Mouse (Mus musculus) heart, embryonic 11.5 days (tissue): ENCODE data around the gene Psmd2. TPM values are rescaled to one million over a fixed set of nuclear protein-coding genes. Genes with fewer than 3 reads are reported as not detected.

Experiments used
- ATAC-seq: fragments of 200-750 bp; cut with Nextera tagmentation; replicated peaks from 2 replicates; pipeline ENCODE4 v1.8.0; 2017; ENCODE audit warnings: moderate library complexity; ENCODE audit not compliant: insufficient number of reproducible peaks, low FRiP score, low TSS enrichment
- H3K27ac ChIP-seq: fragments of 300-500 bp; sonication (generic); 2 replicates; pipeline ENCODE4 v1.5.1; 2014; ENCODE audit warnings: mild to moderate bottlenecking, low read depth, low read length
- H3K27me3 ChIP-seq: fragments of 300-500 bp; sonication (generic); 2 replicates; pipeline ENCODE4 v1.6.1; 2014; ENCODE audit warnings: mild to moderate bottlenecking, low read length, mixed read lengths; ENCODE audit not compliant: control insufficient read depth, insufficient read depth
- H3K36me3 ChIP-seq: fragments of 300-500 bp; sonication (generic); 2 replicates; pipeline ENCODE4 v1.6.1; 2014; ENCODE audit warnings: mild to moderate bottlenecking, low read length, moderate library complexity, mixed read lengths; ENCODE audit not compliant: control insufficient read depth, insufficient read depth
- H3K4me1 ChIP-seq: fragments of 300-500 bp; sonication (generic); 2 replicates; pipeline ENCODE4 v1.6.1; 2014; ENCODE audit warnings: low read length; ENCODE audit not compliant: control insufficient read depth, insufficient read depth
- H3K4me2 ChIP-seq: fragments of 300-500 bp; sonication (generic); 2 replicates; pipeline ENCODE4 v1.6.1; 2014; ENCODE audit warnings: mild to moderate bottlenecking, moderate library complexity
- H3K4me3 ChIP-seq: fragments of 300-500 bp; sonication (generic); 2 replicates; pipeline ENCODE4 v1.5.1; 2014; ENCODE audit warnings: low read depth, low read length
- H3K9ac ChIP-seq: fragments of 300-500 bp; sonication (generic); 2 replicates; pipeline ENCODE4 v1.6.1; 2014; ENCODE audit warnings: mild to moderate bottlenecking, low read depth, low read length, moderate library complexity
- H3K9me3 ChIP-seq: fragments of 300-500 bp; sonication (generic); replicated peaks from 2 replicates; pipeline ENCODE4 v1.6.1; 2016; ENCODE audit warnings: low read length; ENCODE audit not compliant: control insufficient read depth
- WGBS: fragments of 180-500 bp; shearing (Covaris S2); extraction: QIAGEN DNeasy Blood & Tissue Kit; methylation state at CpG from one replicate; pipeline ENCODE4 v1.1.7; 2014; ENCODE audit not compliant: insufficient replicate concordance; 5-methylcytosine and 5-hydroxymethylcytosine counted together
- microRNA counts: library from miRNA; unstranded; fragments of <30 nt; microRNA quantifications from one replicate; lab custom pipeline; 2015
- microRNA-seq: library from miRNA; unstranded; fragments of <30 nt; microRNA quantifications from one replicate; pipeline ENCODE4, GENCODE M21; 2016; ENCODE audit warnings: borderline number of aligned reads
- polyA plus RNA-seq: library from polyadenylated mRNA; unstranded; fragments of >200 nt; fragmentation: Nextera tagmentation; extraction: Ambion mirVana; gene quantifications from 2 replicates; pipeline ENCODE4 v1.2.1, GENCODE M21; 2014

Psmd2 gene
- polyA plus RNA-seq, 1 experiment from 2014 or later: 275 TPM

DNA sequence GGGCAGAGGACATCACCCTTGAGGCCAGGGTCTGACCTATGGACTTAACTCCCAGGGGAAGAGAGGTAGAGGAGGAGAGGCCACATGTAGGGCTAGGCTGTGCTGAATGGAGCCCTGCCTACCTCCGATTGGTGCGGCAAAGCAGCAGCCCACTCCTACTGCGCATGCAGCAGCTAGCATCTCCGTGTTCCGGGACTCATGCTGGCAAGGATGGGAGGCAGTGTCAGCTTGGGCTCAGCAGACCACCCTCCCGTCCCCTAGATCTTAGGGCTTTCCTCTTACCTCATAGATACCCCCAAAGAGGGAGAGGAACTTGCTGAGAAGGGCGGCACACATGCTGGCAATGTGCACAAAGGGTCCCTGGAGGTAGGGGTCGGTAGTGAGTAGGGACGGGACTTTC is 60.7 kb downstream of the Psmd2 start:
- H3K4me3 ChIP-seq: no peak overlapping the region
- 70% methylated on average over 9 of the region's 9 CpGs for WGBS
- H3K4me2 ChIP-seq: no peak overlapping the region
- H3K4me1 ChIP-seq: peaks cover 21% of the 10 kb centered on the region
- no peak overlapping the region for H3K27ac ChIP-seq
- no peak overlapping the region for H3K9ac ChIP-seq
- H3K9me3 ChIP-seq: no peaks in the 10 kb centered on the region
- H3K27me3 ChIP-seq: no peaks in the 10 kb centered on the region
- H3K36me3 ChIP-seq: no peaks in the 10 kb centered on the region
- ATAC-seq: no peak

- ATAC-seq: no peak
- H3K36me3 ChIP-seq: no peaks in the 10 kb centered on the region
- no peaks in the 10 kb centered on the region for H3K9me3 ChIP-seq
- no peak overlapping the region for H3K27ac ChIP-seq
- H3K4me2 ChIP-seq: peak overlapping the region; percentile 90
- no peak overlapping the region for H3K9ac ChIP-seq
- H3K4me1 ChIP-seq: peaks cover 21% of the 10 kb centered on the region
- 51% methylated on average over 7 of the region's 7 CpGs for WGBS
- no peaks in the 10 kb centered on the region for H3K27me3 ChIP-seq
- no peak overlapping the region for H3K4me3 ChIP-seq
Measured at GRCm38 (mm10) chr16:20712889-20713288, 61.4 kb downstream of the Psmd2 start.

MicroRNAs encoded within 50 kb of the gene (microRNA counts, 519-probe panel; counts per million panel counts)
- 4,758 counts per million, percentile 43 among the panel's probes with 10 or more counts for microRNA mmu-miR-1224 (lab: Ali Mortazavi, UCI)

Small RNA genes within 50 kb of the gene (microRNA-seq; reads per million reads assigned to microRNA genes)
- gene Mir1224: 0.47 reads per million

Other genes with a start within 250 kb of the Psmd2 start
- gene Abcc5, start 225.3 kb upstream of the Psmd2 start, polyA plus RNA-seq: 54.6 and 66.1 TPM in 2 replicates
- gene Eif2b5, start 152.8 kb upstream of the Psmd2 start, polyA plus RNA-seq: 83.3 and 96.1 TPM in 2 replicates
- 32.2 and 34.8 TPM in 2 replicates for gene Dvl3, start 134.7 kb upstream of the Psmd2 start, polyA plus RNA-seq
- 490 and 502 TPM in 2 replicates for gene Ap2m1, start 116.2 kb upstream of the Psmd2 start, polyA plus RNA-seq
- 41.4 and 44.9 TPM in 2 replicates for gene Abcf3, start 103.1 kb upstream of the Psmd2 start, polyA plus RNA-seq
- 0.08 and 0.20 TPM in 2 replicates for gene Vwa5b2, start 62.2 kb upstream of the Psmd2 start, polyA plus RNA-seq
- gene Eef1akmt4, start 40.1 kb upstream of the Psmd2 start, polyA plus RNA-seq: 26.6 and 28.0 TPM in 2 replicates
- gene Gm49333, start 40.0 kb upstream of the Psmd2 start, polyA plus RNA-seq: 0.10 TPM in 1 of 2 replicates, not detected in the other
- gene Alg3, start 39.9 kb upstream of the Psmd2 start, polyA plus RNA-seq: 39.5 and 41.3 TPM in 2 replicates
- gene Camk2n2, start 30.4 kb upstream of the Psmd2 start, polyA plus RNA-seq: 0.84 and 0.96 TPM in 2 replicates
- gene Ece2, start 21.8 kb upstream of the Psmd2 start, polyA plus RNA-seq: 1.3 and 1.6 TPM in 2 replicates
- gene Eif4g1, start 16.7 kb downstream of the Psmd2 start, polyA plus RNA-seq: 117 and 133 TPM in 2 replicates
- gene Fam131a, start 41.6 kb downstream of the Psmd2 start, polyA plus RNA-seq: 2.6 and 4.9 TPM in 2 replicates
- gene Polr2h, start 66.0 kb downstream of the Psmd2 start, polyA plus RNA-seq: 65.0 and 65.9 TPM in 2 replicates
- 5.7 and 6.7 TPM in 2 replicates for gene Clcn2, start 66.1 kb downstream of the Psmd2 start, polyA plus RNA-seq
- 0.21 and 0.42 TPM in 2 replicates for gene Chrd, start 81.5 kb downstream of the Psmd2 start, polyA plus RNA-seq
- gene Thpo, start 82.9 kb downstream of the Psmd2 start, polyA plus RNA-seq: 0.49 TPM in 1 of 2 replicates, not detected in the other